Mouse (Mus musculus) left cerebral cortex, adult 18-20 months (tissue): ENCODE measurements at regions not wholly inside any gene's neighbourhood (a gene's known extent, or its start where the extent isn't known, plus 50 kb on each side); places are given as distances from the start of the nearest gene placed in this dataset.
"Not testable (repeated sequence)": the region's sequence is repeated elsewhere in the genome, so short reads cannot be mapped to it uniquely, and the experiment has no call there.

Source experiments
- DNase-seq, 2 experiments: peaks; one replicate each; pipeline ENCODE4 v3.0.0; 2021 to 2022; ENCODE audit warnings: low spot score in 2 of 2, mixed read lengths in 1 of 2

- DNase-seq, result no peak
Measured at GRCm38 (mm10) chr12:25492483-25493190, 395.7 kb upstream of the Id2 start.

- DNase-seq, result no peak
Measured at GRCm38 (mm10) chr12:25475180-25475758, 378.3 kb upstream of the Id2 start.

- DNase-seq, result no peak
Measured at GRCm38 (mm10) chr12:25469181-25469580, 372.2 kb upstream of the Id2 start.

- peak; percentile 55 to 73 for DNase-seq
Measured at GRCm38 (mm10) chr12:25467789-25468188, 370.8 kb upstream of the Id2 start.

GRCm38 (mm10) chr12:25462690-25463089 lies 365.8 kb upstream of the Id2 start:
- DNase-seq, result not testable (repeated sequence)

- DNase-seq, result no peak
Measured at GRCm38 (mm10) chr12:25455281-25455989, 358.5 kb upstream of the Id2 start.

- no peak for DNase-seq
Measured at GRCm38 (mm10) chr12:25453356-25453755, 356.4 kb upstream of the Id2 start.

GRCm38 (mm10) chr12:25451156-25451555 lies 354.2 kb upstream of the Id2 start:
- DNase-seq, result no peak

- no peak for DNase-seq
Measured at GRCm38 (mm10) chr12:25444355-25444754, 347.4 kb upstream of the Id2 start.

- no peak for DNase-seq
Measured at GRCm38 (mm10) chr12:25439029-25439551, 342.1 kb upstream of the Id2 start.

- no peak for DNase-seq
Measured at GRCm38 (mm10) chr12:25438217-25439028, 341.5 kb upstream of the Id2 start.

- no peak for DNase-seq
Measured at GRCm38 (mm10) chr12:25437556-25437955, 340.6 kb upstream of the Id2 start.

- no peak for DNase-seq
Measured at GRCm38 (mm10) chr12:25436220-25436911, 339.4 kb upstream of the Id2 start.

GRCm38 (mm10) chr12:25432796-25433195 lies 335.9 kb upstream of the Id2 start:
- no peak for DNase-seq

GRCm38 (mm10) chr12:25430911-25431310 lies 334.0 kb upstream of the Id2 start:
- DNase-seq, result no peak

GRCm38 (mm10) chr12:25427911-25428642 lies 331.1 kb upstream of the Id2 start:
- DNase-seq, result no peak

GRCm38 (mm10) chr12:25417336-25417735 lies 320.4 kb upstream of the Id2 start:
- DNase-seq, result no peak

- no peak for DNase-seq
Measured at GRCm38 (mm10) chr12:25416571-25416970, 319.6 kb upstream of the Id2 start.

- DNase-seq, result no peak
Measured at GRCm38 (mm10) chr12:25415641-25416040, 318.7 kb upstream of the Id2 start.

- DNase-seq, result peak in 1 of 2 experiments; percentile 7
Measured at GRCm38 (mm10) chr12:25415232-25415631, 318.3 kb upstream of the Id2 start.
